Mouse (Mus musculus) stomach, postnatal 0 days (tissue): Measurements from ENCODE around the gene Ncoa4.

Source experiments
- CTCF ChIP-seq: IDR thresholded peaks from 2 replicates; pipeline ENCODE4 v1.5.1; 2016; ENCODE audit warnings: antibody characterized with exemption, low read depth, mild to moderate bottlenecking, moderate library complexity
- EP300 ChIP-seq: optimal IDR thresholded peaks from 2 replicates; pipeline ENCODE3; 2016; ENCODE audit warnings: antibody characterized with exemption

GRCm38 (mm10) chr14:32190627-32191391 lies 31.1 kb downstream of the Ncoa4 start:
- TF ChIP-seq CTCF (no peak), EP300 (no peak)
